Mouse (Mus musculus) layer of hippocampus, adult 11-12 months (tissue): ENCODE data around the gene Gnl2.

Source experiments
- DNase-seq: peaks from one replicate; pipeline ENCODE4 v3.0.0; 2022; ENCODE audit warnings: low spot score

Gene Gnl2

DNA sequence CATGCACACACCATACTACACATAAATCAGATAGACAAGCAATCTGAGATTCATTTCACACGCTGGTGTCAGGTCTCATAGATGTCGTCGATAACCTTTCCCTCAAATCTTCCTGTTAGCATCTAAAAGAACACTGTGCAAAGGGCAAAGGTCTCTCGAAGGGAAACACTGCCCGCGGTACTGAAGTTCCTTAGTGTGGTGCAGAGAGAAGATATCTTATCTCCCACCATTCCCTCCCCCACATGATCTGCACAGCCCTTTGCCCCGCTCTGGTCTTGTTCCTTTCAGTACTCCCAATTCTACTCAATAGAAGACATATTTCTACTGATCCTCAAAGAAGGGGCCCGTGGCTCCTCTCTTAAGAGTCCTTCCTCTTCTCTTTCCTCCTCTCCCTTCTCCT, 13.4 kb upstream of the Gnl2 start:
- no peak for DNase-seq

DNA sequence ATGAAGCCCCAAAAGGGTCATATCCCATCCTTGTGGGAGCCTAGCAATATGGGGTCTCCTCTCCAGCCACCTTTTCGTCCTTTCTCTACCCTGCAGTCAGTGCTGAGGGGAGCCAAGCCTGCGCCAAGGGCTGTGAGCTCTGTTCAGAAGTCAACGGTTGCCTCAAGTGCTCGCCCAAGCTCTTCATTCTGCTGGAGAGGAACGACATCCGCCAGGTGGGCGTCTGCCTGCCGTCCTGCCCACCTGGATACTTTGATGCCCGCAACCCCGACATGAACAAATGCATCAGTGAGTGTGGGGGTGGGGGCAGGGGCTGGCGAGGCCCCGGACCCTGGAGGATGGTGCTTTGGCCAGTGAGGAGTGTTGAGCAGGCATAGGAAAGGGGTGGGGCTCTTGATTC, 11.5 kb upstream of the Gnl2 start:
- no peak for DNase-seq

DNA sequence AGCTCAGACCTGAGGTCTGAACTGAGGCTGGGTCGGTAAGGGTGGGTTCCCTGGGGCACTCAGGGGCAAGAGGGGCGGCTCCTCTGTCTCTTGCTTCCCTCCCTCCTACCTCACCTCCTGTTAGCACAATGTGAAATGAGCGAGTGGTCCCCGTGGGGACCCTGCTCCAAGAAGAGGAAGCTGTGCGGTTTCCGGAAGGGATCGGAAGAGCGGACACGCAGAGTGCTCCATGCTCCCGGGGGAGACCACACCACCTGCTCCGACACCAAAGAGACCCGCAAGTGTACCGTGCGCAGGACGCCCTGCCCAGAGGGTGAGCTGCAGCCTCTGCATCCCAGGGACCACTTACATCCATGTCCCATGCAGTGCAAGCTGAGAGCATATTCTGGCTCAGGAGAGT, 8.9 kb upstream of the Gnl2 start:
- DNase-seq: no peak

DNA sequence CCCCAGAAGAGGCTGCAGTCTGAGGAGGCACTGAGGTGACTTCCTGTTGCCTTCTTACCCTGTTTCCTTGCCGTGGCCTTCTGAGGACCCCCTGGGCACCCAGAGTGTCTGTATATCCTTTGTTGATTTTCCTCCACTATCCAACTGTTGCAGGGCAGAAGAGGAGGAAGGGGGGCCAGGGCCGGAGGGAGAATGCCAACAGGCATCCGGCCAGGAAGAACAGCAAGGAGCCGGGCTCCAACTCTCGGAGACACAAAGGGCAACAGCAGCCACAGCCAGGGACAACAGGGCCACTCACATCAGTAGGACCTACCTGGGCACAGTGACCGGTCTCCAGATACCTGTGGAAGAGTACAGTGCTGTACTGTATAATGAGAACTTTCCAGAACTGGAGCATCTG, 8.2 kb upstream of the Gnl2 start:
- no peak for DNase-seq

DNA sequence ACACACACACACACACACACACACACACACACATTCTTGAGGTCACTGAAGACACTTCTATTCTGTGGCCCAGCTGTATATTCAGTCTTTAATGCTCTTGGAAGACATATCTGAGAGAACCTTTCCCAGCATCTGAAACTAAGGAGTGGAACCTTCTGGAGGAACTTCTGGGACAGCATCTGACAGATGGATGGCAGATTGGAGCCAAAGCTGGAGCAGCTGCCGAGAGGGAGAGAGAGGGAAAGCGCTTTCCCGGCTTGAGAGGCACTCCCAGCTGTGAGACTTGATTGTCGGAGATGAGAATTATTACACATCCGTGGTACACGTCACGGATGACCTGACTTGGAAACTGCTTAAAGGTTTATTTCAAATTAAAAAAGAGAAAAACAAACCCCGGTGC, 7.7 kb upstream of the Gnl2 start:
- DNase-seq: no peak

DNA sequence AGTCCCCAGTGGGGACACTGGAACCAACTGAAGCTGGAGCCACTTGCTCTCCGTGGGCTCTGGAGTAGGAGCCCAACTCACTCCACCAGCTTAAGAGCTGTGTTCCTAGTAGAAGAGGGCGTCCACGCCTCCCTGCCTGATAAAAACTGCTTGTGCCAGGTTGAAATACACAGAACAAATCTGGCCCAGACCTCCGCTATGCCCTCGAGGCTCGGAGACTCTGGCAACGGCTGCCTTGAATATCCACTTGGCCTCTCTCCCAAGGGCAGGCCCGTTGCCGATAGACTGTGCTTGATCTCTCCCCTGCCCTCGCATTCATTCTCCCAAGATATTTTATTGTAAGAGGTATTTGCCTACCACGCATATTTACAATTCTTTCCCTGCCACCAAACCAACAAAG, 1.0 kb downstream of the Gnl2 start:
- no peak for DNase-seq

DNA sequence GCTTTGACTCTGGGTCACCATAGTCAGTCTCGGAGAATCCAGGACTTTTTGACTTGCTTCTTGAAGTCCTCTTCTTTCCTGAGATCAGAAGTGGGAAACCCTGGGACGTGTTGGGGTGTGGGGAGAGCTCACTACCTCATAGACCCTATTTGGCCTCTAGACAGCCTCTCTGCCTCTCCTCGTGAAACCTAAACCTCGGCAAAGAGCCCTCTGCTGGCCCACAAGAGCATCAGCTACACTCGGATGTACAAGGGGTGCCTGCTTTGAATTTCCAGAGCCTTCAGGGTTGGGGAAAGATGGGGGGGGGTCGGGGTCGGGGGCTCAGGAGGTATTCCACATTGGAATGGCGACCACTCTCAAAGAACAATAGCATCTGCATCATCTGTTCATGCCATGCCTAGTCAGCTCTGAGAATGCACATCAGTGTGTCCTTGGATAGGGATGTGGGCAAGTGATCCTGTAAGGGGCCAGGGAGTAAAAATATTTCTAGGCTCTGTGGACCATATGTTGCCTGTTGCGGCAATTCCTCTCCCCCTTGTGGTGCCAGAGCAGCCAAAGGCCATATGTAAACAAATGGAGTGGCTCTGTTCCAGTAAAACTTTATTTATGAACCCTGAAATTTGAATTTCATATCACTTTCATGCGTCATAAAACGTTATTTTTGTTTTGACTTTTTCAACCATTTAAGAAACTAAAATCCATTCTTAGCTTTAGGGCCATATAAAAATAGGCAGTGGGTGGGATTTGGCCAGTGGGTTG, 4.6 kb downstream of the Gnl2 start:
- no peak for DNase-seq

DNA sequence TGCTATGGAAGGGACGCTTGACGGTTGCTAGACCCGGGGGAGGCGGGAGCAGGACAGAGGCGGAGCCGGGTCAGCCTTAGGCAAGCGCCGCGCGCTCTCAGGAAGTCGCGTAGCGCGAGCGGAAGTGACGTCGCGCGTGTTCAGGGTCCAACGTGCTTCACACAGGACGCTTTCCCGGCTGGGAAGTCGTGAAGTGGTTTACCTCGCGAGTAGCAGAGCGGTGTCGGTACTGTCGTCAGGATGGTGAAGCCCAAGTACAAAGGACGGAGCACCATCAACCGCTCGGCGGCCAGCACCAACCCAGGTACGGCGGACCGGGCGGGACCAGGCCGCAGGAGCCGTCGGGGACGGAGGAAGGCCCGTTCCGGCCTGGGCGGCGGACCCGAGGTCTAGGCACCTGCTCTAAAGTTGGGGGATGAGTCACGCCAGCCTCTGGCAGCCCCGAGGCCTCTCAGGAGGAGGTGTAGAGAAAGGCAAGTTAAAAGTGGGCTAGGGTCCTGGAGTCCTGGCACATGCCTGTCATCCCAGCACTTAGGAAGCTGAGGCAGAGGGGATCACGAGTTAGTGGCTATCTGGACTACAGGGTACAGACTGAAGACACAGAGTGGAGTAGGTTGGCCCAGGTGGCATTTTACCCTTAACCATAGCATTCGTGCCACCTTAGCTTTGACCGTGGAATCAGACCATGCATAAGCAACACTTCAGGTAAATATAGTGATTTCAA, 13.7 kb downstream of the Gnl2 start:
- peak; percentile 92 for DNase-seq

DNA sequence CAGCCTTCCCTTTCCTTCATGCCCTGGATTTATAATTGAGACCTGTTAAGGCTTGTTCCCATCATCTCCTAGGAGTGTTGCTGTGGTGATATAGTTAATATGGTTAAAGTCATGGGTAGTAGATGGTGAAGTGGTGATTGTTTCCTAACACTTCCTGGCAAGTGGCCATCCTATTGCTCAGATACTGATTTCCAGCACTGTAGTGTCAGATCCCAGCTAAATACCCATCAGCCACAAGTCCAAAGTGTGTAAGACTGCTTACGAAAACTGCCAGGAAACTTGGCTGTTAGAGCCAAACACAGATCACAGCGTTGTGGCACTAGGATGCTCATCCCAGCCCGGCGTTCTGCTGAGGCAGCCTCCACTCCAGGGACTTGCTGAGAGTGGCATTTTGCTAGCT, 18.0 kb downstream of the Gnl2 start:
- no peak for DNase-seq

DNA sequence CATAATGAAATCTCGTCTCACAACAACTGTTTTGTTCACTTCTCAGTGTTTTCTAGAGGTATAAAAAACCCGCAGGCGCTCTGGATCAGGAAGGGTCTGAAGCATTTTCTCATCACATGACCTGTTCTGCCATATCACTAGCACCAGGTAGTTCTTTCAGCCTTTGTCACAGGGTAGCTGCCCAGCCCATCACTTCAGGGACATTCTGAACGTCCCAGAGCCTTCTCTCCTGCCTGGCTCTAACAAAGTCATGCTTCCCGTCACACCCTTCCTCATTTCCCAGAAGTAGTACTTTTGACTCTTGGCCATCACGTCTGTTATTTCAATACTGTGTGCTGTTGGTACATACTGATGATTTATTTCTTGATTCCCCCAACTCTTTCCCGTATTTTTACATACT, 28.1 kb downstream of the Gnl2 start:
- no peak for DNase-seq

DNA sequence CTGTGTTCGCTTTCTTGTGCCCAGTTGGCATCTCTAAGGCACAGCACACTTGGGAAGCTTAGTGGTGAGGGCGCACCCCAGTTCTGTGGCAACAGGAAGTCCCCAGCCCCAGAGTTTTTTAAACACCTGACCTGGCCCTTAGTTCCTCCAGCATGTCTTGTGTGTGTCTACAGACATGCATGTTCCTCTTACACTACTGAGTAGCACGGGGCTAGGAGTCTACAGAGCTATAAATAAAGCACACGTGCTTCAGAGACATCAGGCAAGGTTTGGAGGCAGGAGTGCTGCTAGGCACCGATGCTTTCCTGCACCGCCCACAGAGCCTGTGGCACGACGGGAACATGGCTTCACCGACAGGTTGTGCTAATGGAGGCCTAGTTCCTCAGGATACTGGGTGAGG, 39.0 kb downstream of the Gnl2 start:
- no peak for DNase-seq

DNA sequence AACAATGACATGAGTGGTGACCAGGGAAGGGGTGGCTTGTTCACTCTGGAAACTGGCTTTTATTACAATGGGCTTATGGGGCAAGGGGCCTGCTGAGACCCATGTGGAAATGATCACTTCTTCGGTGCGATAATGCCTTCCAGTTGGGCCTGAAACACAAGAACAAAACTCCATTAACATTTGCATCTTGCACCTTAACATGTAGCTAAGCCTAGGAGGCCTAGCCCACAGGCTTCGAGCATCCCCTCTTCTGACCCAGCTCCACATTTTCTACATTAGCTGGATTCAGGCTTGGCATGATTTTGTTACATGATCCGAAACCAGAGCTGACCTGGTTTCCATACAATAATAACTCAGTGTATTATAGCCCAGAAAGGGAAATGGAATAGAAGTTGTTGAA, 40.1 kb downstream of the Gnl2 start:
- DNase-seq: no peak

DNA sequence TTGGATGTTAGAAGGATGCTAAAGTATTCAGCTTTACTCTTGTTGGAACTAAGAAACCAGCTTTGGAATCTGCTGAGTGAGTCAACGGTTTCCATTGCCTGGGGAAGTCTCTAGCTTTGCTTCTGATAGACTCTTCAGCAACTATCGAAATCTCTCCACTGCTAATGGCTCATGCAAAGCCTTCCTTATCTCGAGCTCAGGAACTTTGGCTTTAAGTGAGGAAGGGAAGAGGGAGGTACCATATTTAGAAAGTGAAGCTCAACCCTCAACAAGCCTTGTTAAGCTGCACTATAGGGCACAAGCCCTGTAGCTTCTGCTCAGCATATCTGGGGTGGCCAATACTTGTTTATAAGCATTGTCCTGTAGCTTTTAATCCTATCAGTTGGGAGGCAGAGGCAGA, 40.9 kb downstream of the Gnl2 start:
- no peak for DNase-seq

DNA sequence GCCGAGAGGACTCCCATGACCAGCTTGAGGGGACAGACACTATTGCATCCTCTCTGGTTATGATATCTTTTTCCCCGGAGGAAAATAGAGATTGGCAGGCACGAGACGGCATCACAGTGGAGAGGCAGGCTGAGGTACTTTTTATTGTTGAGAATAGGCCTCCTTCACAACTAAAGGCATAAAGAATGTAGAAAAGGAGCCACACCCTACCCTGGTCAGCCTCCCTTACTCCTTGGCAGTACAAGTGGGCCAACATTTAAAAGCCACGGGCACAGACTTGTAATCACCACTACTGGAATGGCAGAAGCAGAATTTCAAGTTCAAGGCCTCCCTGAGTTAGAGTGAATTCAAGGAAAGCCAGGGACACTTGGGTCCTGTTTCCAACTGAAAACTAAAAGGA, 41.6 kb downstream of the Gnl2 start:
- no peak for DNase-seq

DNA sequence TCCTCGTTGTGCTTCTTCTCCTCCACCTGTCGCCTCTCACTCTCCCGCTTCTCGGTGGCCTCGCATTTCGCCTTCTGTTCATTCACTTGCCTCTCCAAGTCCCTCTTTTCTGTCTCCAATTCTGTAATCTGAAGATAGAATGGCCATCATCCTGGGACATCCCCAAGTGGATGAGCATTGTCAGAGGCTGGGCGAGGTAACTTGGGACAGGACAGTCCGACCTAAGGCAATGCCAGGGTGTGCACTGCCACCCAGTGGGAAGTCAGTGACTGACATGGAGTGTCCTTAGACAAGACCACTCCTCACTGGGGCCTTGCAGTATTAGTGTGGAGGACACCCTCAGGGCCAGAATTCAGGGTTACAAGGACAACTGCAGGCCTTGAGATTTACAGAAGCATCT, 42.6 kb downstream of the Gnl2 start:
- DNase-seq: peak; percentile 70

DNA sequence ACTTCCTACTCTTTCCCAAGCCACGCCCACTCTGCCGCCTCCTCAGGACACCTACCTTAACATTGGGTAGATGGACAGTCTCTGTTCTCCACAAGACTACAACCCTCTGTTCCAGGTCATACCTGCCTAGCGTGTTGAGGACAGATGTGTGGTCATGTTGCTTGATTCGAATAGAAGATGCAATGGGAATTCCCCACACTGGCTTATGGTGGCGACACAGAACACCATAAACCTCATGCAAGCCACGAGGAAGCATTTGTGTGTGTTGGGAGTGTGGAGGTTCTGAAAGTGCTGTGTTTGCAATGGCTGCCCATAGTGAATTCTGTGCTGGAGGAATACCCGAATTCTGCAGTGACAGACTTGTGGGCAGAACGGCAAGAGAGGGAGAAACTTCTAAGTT, 47.4 kb downstream of the Gnl2 start:
- no peak for DNase-seq

DNA sequence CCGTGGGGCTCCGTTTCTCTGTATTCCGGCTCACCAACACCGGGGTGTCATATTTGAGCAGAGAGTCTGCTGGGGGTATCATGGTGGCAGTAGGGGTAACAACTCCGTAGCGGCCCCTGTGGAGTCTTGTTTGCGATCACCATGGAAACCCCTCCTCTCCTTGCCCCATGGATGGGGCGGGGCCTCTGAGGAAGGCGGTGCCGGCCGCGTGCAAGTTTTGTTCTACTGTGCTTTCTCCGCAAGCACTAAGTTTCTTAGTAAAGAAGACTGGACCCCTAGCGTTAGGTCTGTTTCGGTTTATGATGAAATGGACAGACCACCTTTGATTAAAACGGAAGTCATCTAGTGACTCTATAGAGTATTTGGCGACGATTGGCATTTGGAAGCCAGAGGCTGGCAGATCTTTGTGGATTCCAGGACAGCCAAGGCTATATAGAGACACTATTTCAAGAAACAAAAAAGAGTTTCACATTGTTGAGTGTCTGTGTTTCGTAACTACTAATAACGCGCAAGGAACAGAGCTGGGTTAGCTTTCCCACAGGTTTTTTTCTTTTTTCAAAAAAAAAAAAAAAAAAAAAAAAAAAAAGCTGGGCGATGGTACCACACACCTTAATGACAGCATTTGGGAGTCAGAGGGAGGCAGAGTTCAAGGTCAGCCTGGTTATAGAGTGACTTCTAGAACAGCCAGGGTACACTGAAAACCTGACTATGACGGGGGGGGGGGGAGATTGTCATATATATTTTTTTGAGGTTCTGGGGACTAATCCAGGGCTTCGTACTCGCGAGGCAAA, 49.3 kb downstream of the Gnl2 start, which contains the start of gene Dnali1:
Gene Dnali1 (minus strand): TSS at position 187 of the 791 bp plus-strand sequence.
- DNase-seq: peak; percentile 35

DNA sequence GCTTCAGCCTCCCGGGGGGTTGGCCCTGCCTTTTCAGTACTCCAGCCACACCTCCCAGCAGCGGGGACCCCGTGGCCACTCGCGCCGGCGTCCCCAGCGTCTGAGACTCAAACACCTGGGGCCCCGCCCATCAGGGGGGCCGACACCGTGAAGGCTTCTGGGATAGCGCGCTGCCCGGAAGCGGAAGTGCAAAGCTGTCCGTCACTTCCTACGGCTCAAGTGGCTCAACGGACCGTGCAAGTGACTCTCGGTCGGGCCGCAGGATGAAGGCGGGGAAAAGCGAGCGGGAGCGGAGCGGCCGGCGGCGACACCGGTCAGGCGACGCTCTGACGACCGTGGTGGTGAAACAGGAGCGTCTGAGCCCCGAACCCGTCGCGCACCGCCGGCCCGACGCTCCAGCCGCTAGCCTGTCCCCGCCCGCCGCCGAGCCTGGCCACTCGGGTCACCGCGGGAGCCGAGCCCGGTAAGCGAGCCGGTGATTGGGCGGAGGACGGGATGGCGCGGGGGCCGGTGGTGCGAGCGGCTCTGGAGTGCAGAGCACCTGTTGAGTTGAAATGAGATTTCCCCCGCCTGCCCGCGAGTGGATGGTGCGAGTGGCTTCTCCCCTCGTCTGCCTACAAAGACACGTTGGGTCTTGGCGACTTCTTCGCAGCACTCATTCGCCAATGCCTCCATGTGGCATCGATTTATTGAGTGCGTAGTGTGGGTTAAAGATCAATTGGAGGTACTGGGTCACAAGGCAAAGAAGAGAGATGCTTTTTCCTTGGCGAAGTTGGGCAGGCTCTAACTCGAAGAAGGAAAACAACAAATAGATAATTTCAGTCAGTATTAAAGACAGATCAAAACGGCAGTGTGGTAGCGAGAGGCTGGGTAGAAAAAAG, 50.3 kb downstream of the Gnl2 start, which contains the start of gene Snip1:
Gene Snip1 (plus strand): TSS at position 183 of the 881 bp plus-strand sequence.
- peak; percentile 93 for DNase-seq

DNA sequence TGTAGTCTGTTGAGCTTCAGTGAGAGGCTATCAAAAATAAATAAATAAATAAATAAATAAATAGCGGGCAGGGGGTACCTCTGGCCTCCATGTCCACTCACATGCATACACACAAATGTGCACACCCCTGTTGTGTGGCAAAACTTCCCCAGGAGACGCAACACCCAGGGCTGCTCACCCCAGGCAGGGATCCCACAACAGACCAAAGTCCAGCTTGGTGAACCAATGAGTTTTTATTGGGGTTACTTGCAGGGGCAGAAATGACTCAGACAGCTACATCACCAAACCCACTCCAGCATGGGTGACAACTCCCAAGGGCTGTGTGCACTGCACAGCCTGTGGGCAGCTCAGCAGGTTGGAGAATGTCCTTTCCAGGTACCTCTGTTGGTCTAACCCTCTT, 61.3 kb downstream of the Gnl2 start:
- DNase-seq: no peak

DNA sequence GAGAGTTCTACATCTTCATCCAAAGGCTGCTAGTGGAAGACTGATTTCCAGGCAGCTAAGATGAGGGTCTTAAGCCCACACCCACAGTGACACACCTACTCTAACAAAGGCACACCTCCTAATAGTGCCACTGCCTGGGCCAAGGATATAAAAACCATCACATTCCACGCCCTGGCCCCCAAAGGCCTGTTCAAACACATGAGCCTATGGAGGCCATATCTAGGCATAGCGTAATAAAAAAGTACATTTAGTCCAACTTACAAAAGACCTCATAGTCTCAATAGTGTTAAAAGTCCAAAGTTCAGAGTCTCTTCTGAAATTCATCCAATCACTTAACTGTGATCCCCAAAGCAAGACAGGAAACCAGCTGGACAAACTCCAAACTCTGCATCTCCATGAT, 62.3 kb downstream of the Gnl2 start:
- no peak for DNase-seq

DNA sequence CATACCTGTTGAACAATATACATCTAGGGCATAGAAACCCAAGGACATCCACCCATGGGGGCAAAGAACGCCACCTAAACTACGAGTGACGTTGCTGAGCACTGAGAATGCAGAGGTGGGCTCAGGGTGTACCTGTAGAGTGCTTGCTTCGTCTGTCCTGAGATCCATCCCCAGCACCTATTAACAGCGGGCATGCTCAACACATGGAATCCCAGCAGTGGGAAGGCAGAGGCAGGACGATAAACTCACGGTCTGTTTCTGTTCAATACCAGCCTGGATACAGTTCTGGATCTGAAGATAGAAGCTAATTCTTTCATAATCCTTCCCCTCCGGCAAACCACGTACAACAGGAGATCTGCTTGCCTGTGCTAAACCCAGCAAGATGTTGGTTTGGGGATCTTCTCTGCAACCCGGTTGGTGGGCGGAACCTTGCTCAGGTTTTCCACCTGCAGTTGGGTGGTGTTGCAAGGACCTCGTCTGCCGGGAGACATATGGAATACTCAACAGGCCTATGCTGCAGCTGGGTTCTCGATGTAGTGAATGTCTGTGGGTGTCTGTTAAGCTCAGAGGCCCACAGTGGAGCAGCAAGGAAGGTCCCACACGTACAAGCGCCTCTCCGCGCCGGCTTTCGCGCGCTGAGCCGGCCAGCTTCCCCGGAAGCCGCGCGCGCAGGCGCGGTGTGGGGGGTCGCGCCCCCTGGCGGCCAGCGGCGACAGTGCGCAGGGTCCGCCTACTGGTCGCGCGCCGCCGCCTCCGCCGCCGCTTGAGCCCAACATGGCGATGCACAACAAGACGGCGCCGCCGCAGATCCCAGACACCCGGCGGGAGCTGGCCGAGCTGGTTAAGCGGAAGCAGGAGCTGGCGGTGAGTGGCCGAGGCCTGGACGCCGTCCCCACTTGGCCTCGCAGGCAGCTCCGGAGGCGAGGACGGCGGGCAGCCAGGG, 68.3 kb downstream of the Gnl2 start, which contains the start of gene Meaf6:
Gene Meaf6 (plus strand): TSS at position 732 of the 943 bp plus-strand sequence.
- DNase-seq: peak; percentile 93
